In the genomic region with DNA sequence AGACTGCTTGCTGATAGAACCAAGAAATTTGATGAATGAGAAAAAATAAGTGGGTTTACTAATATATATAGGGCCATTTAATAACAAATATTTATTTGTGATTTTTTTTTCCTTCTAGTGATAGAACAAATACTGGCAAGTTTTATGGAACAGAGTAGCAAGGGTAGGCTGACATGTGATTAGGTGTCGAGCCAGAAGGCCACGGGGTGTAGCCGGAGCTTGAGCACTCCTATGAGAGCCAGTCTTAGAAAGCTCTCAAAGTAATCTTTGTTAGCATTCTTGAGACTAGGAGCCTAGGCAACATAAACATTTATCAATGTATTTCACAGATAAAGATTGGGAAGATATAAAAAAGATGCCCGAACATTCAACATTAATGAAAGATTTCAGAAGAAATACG, we compare ENCODE assay signal across 25 mouse cellular contexts.
A peak's percentile ranks its signal among the peaks of the same experiment; 100 is the strongest.
DNase-seq lines count a peak whose midpoint lies in the region; ATAC-seq and TF ChIP-seq lines count a peak whose summit lies in the region.
"Had no signal": no experiment of that assay in that cellular context is flagged by ENCODE, and none has a peak within 500 bp of the region (broad histone marks: within the 10 kb centered on the region; RNA-seq: fewer than 3 reads in every experiment).

No protein-coding gene starts in this region.

- no peak for ATAC-seq in kidney, embryonic 15.5 days (replicated peaks; ENCODE audit: low FRiP score)
- ATAC-seq in lung, embryonic 15.5 days (ENCODE audit: borderline replicate concordance, extremely low read depth, low FRiP score, low TSS enrichment): no peak
- ATAC-seq: forebrain, embryonic 13.5 days; forebrain, embryonic 16.5 days; hindbrain, embryonic 16.5 days; Patski had no signal

- no peak for TF ChIP-seq CTCF in left cerebral cortex, adult 2 months (IDR thresholded peaks at IDR 0.05)

- H3K9me3 ChIP-seq in kidney, embryonic 15.5 days (replicated peaks): no peaks in the 10 kb centered on the region
- no peaks in the 10 kb centered on the region for H3K9me3 ChIP-seq in lung, embryonic 15.5 days
- H3K9me3 ChIP-seq: forebrain, embryonic 10.5 days; forebrain, embryonic 13.5 days; G1E; hindbrain, embryonic 10.5 days; hindbrain, embryonic 13.5 days had no signal

- H3K36me3 ChIP-seq in kidney, embryonic 15.5 days: peaks cover 57% of the 10 kb centered on the region
- H3K36me3 ChIP-seq in lung, embryonic 15.5 days: peaks cover 17% of the 10 kb centered on the region

- no peaks in the 10 kb centered on the region for H3K27me3 ChIP-seq in kidney, embryonic 15.5 days
- no peaks in the 10 kb centered on the region for H3K27me3 ChIP-seq in lung, embryonic 15.5 days
- H3K27me3 ChIP-seq: CH12.LX; forebrain, embryonic 13.5 days; hindbrain, embryonic 13.5 days; Patski had no signal

- DNase-seq in kidney, postnatal 36 days: peak; percentile 36
- DNase-seq in lung, postnatal 10 days: no peak
- peak; percentile 52 for DNase-seq in lung, postnatal 25 days (ENCODE audit: low spot score)
- no peak for DNase-seq in left cerebral cortex, adult 2 months (ENCODE audit: extremely low spot score in 1 of 2, low spot score in 2 of 2)
- DNase-seq: adrenal gland, postnatal 10 days; adrenal gland, postnatal 36 days; B cell, adult 2 months; cerebellum, adult 18-20 months; cerebellum, adult 9-10 months; cerebellum, postnatal 14 days; gastrocnemius, postnatal 10 days; gastrocnemius, postnatal 36 days; heart, postnatal 36 days had no signal

- no peak overlapping the region for H3K4me2 ChIP-seq in kidney, embryonic 15.5 days
- no peak overlapping the region for H3K4me2 ChIP-seq in lung, embryonic 15.5 days
- H3K4me2 ChIP-seq: forebrain, embryonic 13.5 days; heart, embryonic 11.5 days; hindbrain, embryonic 13.5 days had no signal

- intact Hi-C loops in left cerebral cortex, adult 2 months (cut with DNase I): no loop called here

- no peak overlapping the region for H3K4me3 ChIP-seq in kidney, embryonic 15.5 days (replicated peaks)
- H3K4me3 ChIP-seq in lung, embryonic 15.5 days: no peak overlapping the region
- H3K4me3 ChIP-seq in left cerebral cortex, adult 2 months: no peak overlapping the region
- H3K4me3 ChIP-seq: forebrain, embryonic 10.5 days; forebrain, embryonic 13.5 days; hindbrain, embryonic 10.5 days; hindbrain, embryonic 13.5 days had no signal

- no peak overlapping the region for H3K9ac ChIP-seq in kidney, embryonic 15.5 days
- H3K9ac ChIP-seq in lung, embryonic 15.5 days: no peak overlapping the region
- H3K9ac ChIP-seq: forebrain, embryonic 13.5 days; hindbrain, embryonic 13.5 days had no signal

- peaks cover 11% of the 10 kb centered on the region; the same call in 1 of the 2 replicates for H3K4me1 ChIP-seq in kidney, embryonic 15.5 days
- 0 out of 2 replicates have a peak, but pooled peaks cover 11% of the 10 kb centered on the region for H3K4me1 ChIP-seq in lung, embryonic 15.5 days
- H3K4me1 ChIP-seq: forebrain, embryonic 10.5 days; forebrain, embryonic 13.5 days; hindbrain, embryonic 10.5 days had no signal

- H3K27ac ChIP-seq in kidney, embryonic 15.5 days: no peak overlapping the region
- H3K27ac ChIP-seq in lung, embryonic 15.5 days: peak overlapping the region; percentile 80
- H3K27ac ChIP-seq in left cerebral cortex, adult 2 months: no peak overlapping the region
- H3K27ac ChIP-seq: forebrain, embryonic 10.5 days; forebrain, embryonic 13.5 days; hindbrain, embryonic 10.5 days; hindbrain, embryonic 13.5 days had no signal

- WGBS in kidney, embryonic 15.5 days: 96% methylated on average over 5 of the region's 5 CpGs
- 73% methylated on average over 5 of the region's 5 CpGs for WGBS in lung, embryonic 15.5 days

Comparison
In these comparisons a context has a peak if more than half of its experiments do, and no peak if none do; other contexts are left out.
1. DNase-seq: peak in kidney, postnatal 36 days (2 of 2) and lung, postnatal 25 days (single experiment); none in lung, postnatal 10 days (single experiment) and left cerebral cortex, adult 2 months (0 of 2).